Mouse (Mus musculus) 3T3-L1 (cell line): ENCODE measurements around the gene Slc25a44.
"Not testable (repeated sequence)": the region's sequence is repeated elsewhere in the genome, so short reads cannot be mapped to it uniquely, and the experiment has no call there.

Source experiments
- DNase-seq: peaks from one replicate; pipeline ENCODE4 v3.0.0-alpha.2; 2015; ENCODE audit warnings: low read depth, low spot score

Slc25a44 gene

GRCm38 (mm10) chr3:88368511-88368910, 56.4 kb downstream of the Slc25a44 start:
- not testable (repeated sequence) for DNase-seq

- DNase-seq = not testable (repeated sequence)
These were observed 57.4 kb downstream of the Slc25a44 start for GRCm38 (mm10) chr3:88367517-88367916.

- DNase-seq = not testable (repeated sequence)
These were observed 58.0 kb downstream of the Slc25a44 start for GRCm38 (mm10) chr3:88366830-88367428.

GRCm38 (mm10) chr3:88365705-88366361, 59.1 kb downstream of the Slc25a44 start:
- no peak for DNase-seq

- no peak for DNase-seq
These were observed 60.6 kb downstream of the Slc25a44 start, which contains the start of gene Paqr6 for GRCm38 (mm10) chr3:88364337-88364736. TSS of gene Paqr6 (plus strand) at chr3:88364584.

GRCm38 (mm10) chr3:88363700-88364099, 61.2 kb downstream of the Slc25a44 start:
- DNase-seq = peak; percentile 23

GRCm38 (mm10) chr3:88361612-88362313, 63.2 kb downstream of the Slc25a44 start:
- no peak for DNase-seq

GRCm38 (mm10) chr3:88361096-88361495, 63.8 kb downstream of the Slc25a44 start:
- DNase-seq = no peak
